Mouse (Mus musculus) adrenal gland, postnatal 10 days (tissue): ENCODE data around the gene Lrrc17. TPM values are rescaled to one million over a fixed set of nuclear protein-coding genes. Genes with fewer than 3 reads are reported as not detected.
A peak's percentile ranks its signal among the peaks of the same experiment; 100 is the strongest.
"Not testable (repeated sequence)": the region's sequence is repeated elsewhere in the genome, so short reads cannot be mapped to it uniquely, and the experiment has no call there.

ENCODE experiments used
- DNase-seq: peaks from one replicate; pipeline ENCODE4 v3.0.0; 2021; ENCODE audit warnings: mixed read lengths
- total RNA-seq, 2 experiments: library from RNA; stranded (reverse); gene quantifications; 2 replicates each; pipeline ENCODE4 v1.2.3; 2021

Lrrc17 gene
- total RNA-seq, 2 experiments from 2014 or later: 11.0 to 12.0 TPM

DNA sequence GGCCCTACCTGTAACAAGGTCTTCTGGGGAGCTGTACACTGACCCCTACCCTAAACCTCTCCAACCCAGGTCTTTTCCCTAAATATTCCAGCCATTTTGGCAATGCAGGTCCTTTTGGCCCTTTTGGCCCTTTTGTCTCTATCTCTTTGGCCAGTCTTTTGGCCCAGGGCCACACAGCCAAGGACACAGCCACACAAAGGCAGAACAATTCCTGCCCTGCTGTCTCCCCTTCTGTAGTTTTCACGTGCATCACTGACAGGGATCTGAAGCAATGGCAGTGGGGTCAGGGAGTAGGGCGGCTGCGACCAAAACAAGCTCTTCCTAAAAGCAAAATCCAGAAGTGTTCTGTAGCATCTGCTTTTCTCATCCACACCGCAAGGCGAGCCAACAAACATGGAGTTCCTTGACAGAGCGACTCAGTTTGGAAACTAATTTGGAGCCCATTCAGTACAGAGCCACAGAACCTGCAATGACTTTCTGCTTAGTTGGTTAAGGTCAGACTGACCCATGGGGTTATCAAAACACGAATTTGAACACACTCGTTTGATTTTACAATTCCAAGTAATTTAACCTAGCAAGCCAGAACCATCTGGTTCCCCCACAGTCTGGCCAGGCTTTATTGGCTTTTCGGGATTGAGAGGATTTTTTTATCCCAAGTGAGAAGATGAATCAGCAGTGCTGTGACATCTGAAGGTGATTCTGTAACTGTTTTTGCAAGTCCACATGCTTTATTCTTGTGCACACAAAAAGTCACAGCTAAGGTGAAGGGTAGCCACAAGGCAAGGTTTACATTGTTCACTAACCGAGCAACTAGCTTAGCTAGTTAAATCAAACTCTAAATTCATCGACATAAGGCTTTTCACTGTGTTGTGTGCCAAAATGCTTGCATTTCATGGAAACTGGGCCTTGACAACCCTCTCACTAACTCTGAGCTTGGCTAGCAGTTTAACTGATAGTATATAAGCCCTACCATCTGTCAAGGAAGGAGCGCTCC is 65.2 kb downstream of the Lrrc17 start:
- peak; percentile 58 for DNase-seq

DNA sequence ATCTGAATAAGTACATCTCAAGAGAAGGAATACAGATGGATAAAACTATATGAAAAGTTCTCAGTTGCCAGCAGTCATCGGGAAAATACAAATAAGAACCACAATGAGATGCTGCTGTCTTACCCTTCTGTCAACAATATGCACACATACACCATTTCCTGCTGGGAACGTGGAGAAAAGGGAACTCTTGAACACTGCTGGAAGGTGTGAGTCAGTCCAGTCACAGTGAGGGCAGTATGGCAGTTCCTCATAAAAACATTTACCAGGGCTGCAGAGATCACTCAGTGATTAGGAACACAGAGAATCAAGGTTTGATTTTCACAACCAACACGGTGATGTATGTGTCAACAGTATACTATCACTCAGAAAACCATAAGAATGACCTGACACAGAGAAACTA is 67.6 kb downstream of the Lrrc17 start:
- no peak for DNase-seq

DNA sequence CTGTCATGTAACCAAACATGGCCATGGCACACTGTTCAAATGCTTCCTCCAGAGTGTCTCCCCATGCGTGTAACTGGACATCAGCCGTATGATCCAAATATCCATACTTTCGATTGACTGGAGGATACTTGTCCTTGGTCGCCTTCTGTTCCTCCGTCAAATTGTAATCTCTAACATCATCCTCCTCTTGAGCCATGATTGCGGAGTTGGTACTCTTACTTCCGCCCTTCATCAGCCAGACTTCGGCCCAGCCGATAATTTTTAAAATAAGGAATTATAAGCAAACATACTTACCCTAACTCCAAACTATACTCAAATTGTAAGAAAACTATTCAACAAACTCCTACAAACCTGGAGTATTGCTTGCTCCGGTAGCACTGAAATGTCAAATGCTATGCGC is 70.9 kb downstream of the Lrrc17 start:
- DNase-seq: not testable (repeated sequence)

DNA sequence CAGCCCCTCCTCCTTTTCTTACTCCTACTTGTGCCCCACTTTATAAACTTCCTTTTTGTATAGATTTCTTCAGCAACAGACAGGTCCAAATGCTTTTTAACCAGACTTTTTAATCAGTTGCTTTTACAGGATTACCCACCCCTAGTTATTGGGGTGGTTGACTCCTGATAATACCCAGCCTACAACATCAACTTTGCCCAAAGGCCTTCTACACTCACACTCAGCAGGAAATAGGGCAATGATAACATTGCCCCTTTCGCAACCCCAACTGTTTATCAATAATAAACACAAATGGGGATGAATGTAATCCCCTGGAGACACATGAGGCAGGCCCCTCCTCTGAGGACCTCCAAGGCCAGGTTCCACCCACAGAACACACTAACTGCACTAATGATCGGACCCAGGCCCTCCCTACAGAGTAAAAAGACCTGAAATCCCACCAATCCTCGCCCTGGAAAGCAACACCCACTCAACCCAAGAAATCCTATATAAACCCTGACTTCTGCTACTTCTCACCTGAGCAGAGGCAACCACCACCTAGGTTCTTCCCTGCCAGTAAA is 73.2 kb downstream of the Lrrc17 start:
- no peak for DNase-seq

Other genes with a start within 250 kb of the Lrrc17 start
- gene Fgl2, start 170.9 kb upstream of the Lrrc17 start, total RNA-seq: 1 to 10 TPM; 7.5 to 9.0 TPM
- under 1 TPM in 1 of 2 experiments, not detected in 1; 0.15 TPM for gene Ccdc146, start 118.9 kb upstream of the Lrrc17 start, total RNA-seq
- gene Fam185a, start 118.6 kb upstream of the Lrrc17 start, total RNA-seq: 10 to 100 TPM; 12.9 to 13.2 TPM
- gene Fbxl13, start 102.1 kb downstream of the Lrrc17 start, total RNA-seq: under 1 TPM; 0.12 to 0.21 TPM
- gene Armc10, start 102.3 kb downstream of the Lrrc17 start, total RNA-seq: 10 to 100 TPM; 17.7 to 22.4 TPM
- gene Napepld, start 157.8 kb downstream of the Lrrc17 start, total RNA-seq: 10 to 100 TPM; 10.8 to 17.4 TPM
- gene Pmpcb, start 193.6 kb downstream of the Lrrc17 start, total RNA-seq: 100 to 1,000 TPM; 235 to 244 TPM
- gene Dnajc2, start 241.7 kb downstream of the Lrrc17 start, total RNA-seq: 10 to 100 TPM; 26.5 to 28.8 TPM
- gene Psmc2, start 241.7 kb downstream of the Lrrc17 start, total RNA-seq: 100 to 1,000 TPM; 108 to 114 TPM